Mouse (Mus musculus): ENCODE results near the gene Tmtc4.

DNA sequence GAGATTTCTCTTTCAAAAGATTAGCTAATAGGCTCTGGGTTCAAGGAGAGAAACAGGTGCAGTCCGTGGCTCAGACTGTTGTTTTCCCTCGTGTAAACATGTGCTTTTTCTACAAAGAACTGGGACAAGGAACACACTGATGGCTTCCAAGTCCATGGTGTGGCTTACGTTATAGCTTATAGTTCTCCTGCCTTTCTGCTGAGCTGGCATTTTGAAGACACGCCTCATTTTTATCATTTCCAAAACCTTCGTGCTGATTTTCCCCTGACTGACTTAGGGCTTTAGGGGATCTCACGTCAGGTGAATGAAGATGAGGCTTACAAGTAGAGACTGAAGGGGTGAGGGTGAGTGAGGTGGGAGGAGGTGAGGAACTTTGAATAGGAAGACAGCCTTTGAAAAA is 111.2 kb downstream of the Tmtc4 start:
- TF ChIP-seq CTCF (conservative IDR thresholded peaks at IDR 0.05 in 1 of 2, IDR thresholded peaks at IDR 0.05 in 1 of 2; ENCODE audit: low read depth in 2 of 2, low read length in 2 of 2) (no peak), EP300 (IDR thresholded peaks at IDR 0.05; ENCODE audit: low read length) (no peak), POLR2A (IDR thresholded peaks at IDR 0.05; ENCODE audit: low read depth, low read length) (no peak)

All from CH12.LX (cell line).